Mouse (Mus musculus) kidney, embryonic 15.5 days (tissue): ENCODE measurements around the gene Dok7. TPM values are rescaled to one million over a fixed set of nuclear protein-coding genes. Genes with fewer than 3 reads are reported as not detected.
A peak's percentile ranks its signal among the peaks of the same experiment; 100 is the strongest.

Experiments used
- ATAC-seq: fragments of 200-750 bp; cut with Nextera tagmentation; replicated peaks from 2 replicates; pipeline ENCODE4 v1.8.0; 2017; ENCODE audit warnings: moderate TSS enrichment; ENCODE audit not compliant: low FRiP score
- H3K27ac ChIP-seq: fragments of 300-500 bp; sonication (generic); 2 replicates; pipeline ENCODE4 v1.5.1; 2015; ENCODE audit warnings: mild to moderate bottlenecking, inconsistent platforms
- H3K27me3 ChIP-seq: fragments of 300-500 bp; sonication (generic); 2 replicates; pipeline ENCODE4 v1.6.1; 2015; ENCODE audit warnings: inconsistent platforms
- H3K36me3 ChIP-seq: fragments of 300-500 bp; sonication (generic); 2 replicates; pipeline ENCODE4 v1.6.1; 2015; ENCODE audit warnings: inconsistent platforms
- H3K4me1 ChIP-seq: fragments of 300-500 bp; sonication (generic); 2 replicates; pipeline ENCODE4 v1.6.1; 2015; ENCODE audit warnings: inconsistent platforms
- H3K4me2 ChIP-seq: fragments of 300-500 bp; sonication (generic); 2 replicates; pipeline ENCODE4 v1.6.1; 2015; ENCODE audit warnings: moderate library complexity, mild to moderate bottlenecking, inconsistent platforms
- H3K4me3 ChIP-seq: fragments of 300-500 bp; sonication (generic); replicated peaks from 2 replicates; pipeline ENCODE4 v1.5.1; 2015; ENCODE audit warnings: mild to moderate bottlenecking, inconsistent platforms
- H3K9ac ChIP-seq: fragments of 300-500 bp; sonication (generic); 2 replicates; pipeline ENCODE4 v1.6.1; 2015; ENCODE audit warnings: mild to moderate bottlenecking, inconsistent platforms
- H3K9me3 ChIP-seq: fragments of 300-500 bp; sonication (generic); replicated peaks from 2 replicates; pipeline ENCODE4 v1.6.1; 2016; ENCODE audit warnings: inconsistent platforms
- WGBS: fragments of 180-500 bp; shearing (Covaris S2); methylation state at CpG from one replicate; pipeline ENCODE4 v1.1.7; 2015; ENCODE audit warnings: mixed read lengths; 5-methylcytosine and 5-hydroxymethylcytosine counted together
- polyA plus RNA-seq: library from polyadenylated mRNA; unstranded; fragments of >200 nt; fragmentation: Nextera tagmentation; extraction: Ambion mirVana; gene quantifications from 2 replicates; pipeline ENCODE4 v1.2.1, GENCODE M21; 2015

Dok7 gene
- polyA plus RNA-seq: 1.1 TPM in 2 replicates

DNA sequence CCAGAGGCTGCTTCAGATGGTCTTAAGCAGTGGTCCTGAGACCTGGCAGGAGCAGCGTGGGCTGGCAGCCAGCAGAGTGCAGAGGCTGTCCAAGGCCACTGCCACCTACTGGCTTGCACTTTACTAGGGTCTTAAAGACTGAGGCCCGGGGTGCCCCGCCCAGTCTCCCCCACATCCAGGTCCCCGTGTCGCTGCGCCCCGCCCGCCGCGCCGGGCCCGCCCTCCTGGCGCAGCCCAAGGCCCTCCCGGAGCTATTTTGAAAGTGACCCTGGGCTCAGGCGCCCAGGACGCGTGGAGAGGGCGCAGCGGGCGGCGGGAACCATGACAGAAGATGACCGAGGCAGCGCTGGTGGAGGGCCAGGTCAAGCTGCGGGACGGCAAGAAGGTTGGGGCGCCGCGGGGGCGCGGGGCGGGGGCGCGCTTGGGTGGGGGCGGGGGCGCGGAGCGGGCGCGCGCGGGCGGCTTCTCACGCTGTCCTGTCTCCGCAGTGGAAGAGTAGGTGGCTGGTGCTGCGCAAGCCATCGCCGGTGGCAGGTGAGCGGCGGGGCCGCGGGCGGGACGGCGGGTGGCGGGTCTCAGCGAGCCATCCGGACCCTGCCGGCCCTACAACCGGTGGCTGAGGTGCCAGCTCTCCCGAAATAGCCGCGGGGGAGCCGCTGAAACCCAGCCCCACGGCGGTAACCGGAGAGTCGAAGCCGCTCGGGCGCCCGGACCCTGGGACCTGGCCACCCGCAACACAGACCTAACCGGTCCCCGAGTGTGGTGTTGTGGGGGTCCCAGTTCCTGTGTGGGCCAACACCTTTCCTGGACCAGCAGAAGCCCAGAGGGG, at the start of gene Dok7:
Gene Dok7 (plus strand): TSS at position 163 of the 829 bp plus-strand sequence.
- peak; percentile 86 for ATAC-seq
- H3K9me3 ChIP-seq: no peaks in the 10 kb centered on the region
- H3K4me2 ChIP-seq: peak within 1 kb of the TSS; percentile 98
- WGBS: under 1% methylated on average over 64 of the region's 74 CpGs
- peaks cover 45% of the 10 kb centered on the region for H3K27me3 ChIP-seq
- peaks cover 13% of the 10 kb centered on the region for H3K4me1 ChIP-seq
- H3K4me3 ChIP-seq: peak within 1 kb of the TSS; percentile 61
- H3K27ac ChIP-seq: no peak within 1 kb of the TSS
- H3K36me3 ChIP-seq: no peaks in the 10 kb centered on the region
- H3K9ac ChIP-seq: peak within 1 kb of the TSS; percentile 46

DNA sequence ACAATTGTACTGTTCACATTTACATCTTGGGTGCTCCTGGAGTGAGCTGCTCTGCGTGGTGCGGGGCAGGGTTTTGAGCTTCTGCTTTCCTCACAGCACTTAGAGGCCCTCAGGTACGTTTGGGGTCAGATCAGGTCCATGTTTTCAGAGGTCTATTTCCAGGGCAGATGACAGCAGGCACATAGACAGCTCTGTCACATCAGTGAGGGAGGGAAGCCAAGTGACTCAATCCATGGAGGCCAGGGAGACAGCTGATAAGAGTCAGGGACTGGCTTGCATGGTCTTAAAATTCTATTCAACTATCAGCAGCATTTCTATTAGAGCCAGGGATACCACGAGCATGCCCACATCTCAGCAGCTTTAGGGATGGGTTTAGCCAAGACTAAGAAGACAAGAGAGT, 47.4 kb upstream of the Dok7 start:
- H3K27ac ChIP-seq: no peak overlapping the region
- no peak overlapping the region for H3K4me3 ChIP-seq
- no peak overlapping the region for H3K9ac ChIP-seq
- no peaks in the 10 kb centered on the region for H3K9me3 ChIP-seq
- no peak for ATAC-seq
- WGBS: 89% methylated on average over 4 of the region's 4 CpGs
- H3K27me3 ChIP-seq: no peaks in the 10 kb centered on the region
- peaks cover 15% of the 10 kb centered on the region for H3K36me3 ChIP-seq
- H3K4me2 ChIP-seq: no peak overlapping the region
- H3K4me1 ChIP-seq: peaks cover 9% of the 10 kb centered on the region

- H3K36me3 ChIP-seq: peaks cover 17% of the 10 kb centered on the region
- H3K9ac ChIP-seq: no peak overlapping the region
- 0 out of 2 replicates have a peak, but pooled peaks cover 3% of the 10 kb centered on the region for H3K4me1 ChIP-seq
- ATAC-seq: no peak
- WGBS: 73% methylated on average over 5 of the region's 5 CpGs
- no peaks in the 10 kb centered on the region for H3K9me3 ChIP-seq
- no peaks in the 10 kb centered on the region for H3K27me3 ChIP-seq
- H3K4me3 ChIP-seq: no peak overlapping the region
- H3K27ac ChIP-seq: no peak overlapping the region
- H3K4me2 ChIP-seq: no peak overlapping the region
Measured at GRCm38 (mm10) chr5:35010656-35011055, 45.9 kb upstream of the Dok7 start.

DNA sequence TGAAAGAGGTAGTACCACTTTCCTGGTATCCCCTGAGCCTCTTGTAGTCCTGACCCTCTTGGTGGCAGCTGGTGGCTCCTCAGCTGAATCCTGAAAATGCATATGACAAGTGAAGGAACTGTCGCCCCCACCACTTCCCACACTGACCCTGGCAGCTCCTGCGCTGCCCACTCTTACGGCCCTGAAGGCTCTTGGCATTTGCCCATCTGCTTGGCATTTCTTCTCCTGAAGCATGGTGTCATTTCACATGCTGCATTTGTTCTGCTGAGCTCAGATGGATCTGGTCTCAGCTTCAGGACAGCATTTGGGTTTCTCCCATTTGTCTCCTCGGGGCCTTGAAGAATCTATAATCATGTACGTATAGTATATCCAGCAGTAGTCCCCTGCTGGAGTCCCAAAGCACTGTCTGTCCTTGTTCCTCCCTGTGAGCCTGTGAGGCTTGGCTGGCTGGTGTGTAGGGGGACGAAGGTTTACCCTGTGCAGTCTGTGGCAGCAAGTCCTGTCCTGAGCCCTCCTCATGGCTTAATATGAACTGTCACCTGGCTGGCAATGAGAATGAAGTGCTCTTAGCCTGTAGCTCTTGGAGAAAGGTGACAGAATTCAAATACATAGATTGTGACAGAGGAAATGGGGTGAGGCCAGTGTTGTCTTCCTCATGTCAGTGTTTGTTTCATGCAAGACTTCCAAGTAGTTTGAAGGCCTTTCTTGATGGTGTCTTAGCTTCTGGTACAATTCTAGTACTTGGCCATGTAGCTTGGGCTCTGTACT, 45.2 kb upstream of the Dok7 start:
- H3K36me3 ChIP-seq: peaks cover 18% of the 10 kb centered on the region
- H3K9me3 ChIP-seq: no peaks in the 10 kb centered on the region
- H3K9ac ChIP-seq: no peak overlapping the region
- H3K27me3 ChIP-seq: no peaks in the 10 kb centered on the region
- no peak overlapping the region for H3K27ac ChIP-seq
- H3K4me2 ChIP-seq: no peak overlapping the region
- ATAC-seq: no peak
- 96% methylated on average over 6 of the region's 6 CpGs for WGBS
- H3K4me3 ChIP-seq: no peak overlapping the region
- H3K4me1 ChIP-seq: 0 out of 2 replicates have a peak, but pooled peaks cover 3% of the 10 kb centered on the region

DNA sequence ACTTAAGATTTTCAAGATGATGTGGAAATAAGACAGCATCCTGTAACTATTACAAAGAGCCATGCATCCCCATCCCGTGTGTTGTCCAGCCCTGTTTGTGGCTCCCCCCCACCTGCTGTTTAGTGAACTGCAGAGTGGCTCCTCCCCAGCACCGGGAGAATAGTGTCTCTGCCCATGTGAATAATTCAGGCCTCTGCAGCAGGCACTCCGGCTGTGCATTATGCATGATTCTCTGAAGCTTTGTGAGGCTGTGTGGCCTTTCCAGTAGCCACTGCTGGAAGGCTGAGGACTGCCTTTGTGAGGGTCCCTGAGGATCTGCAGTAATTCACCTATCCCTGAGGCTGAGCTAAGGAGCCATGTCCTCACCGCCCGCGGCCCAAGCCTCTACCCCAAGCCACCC, 42.5 kb upstream of the Dok7 start:
- ATAC-seq: no peak
- no peaks in the 10 kb centered on the region for H3K27me3 ChIP-seq
- WGBS: 76% methylated on average over 6 of the region's 6 CpGs

GRCm38 (mm10) chr5:35019673-35020300, 36.8 kb upstream of the Dok7 start:
- H3K9me3 ChIP-seq: no peaks in the 10 kb centered on the region
- no peak overlapping the region for H3K9ac ChIP-seq
- H3K4me3 ChIP-seq: no peak overlapping the region
- no peak overlapping the region for H3K27ac ChIP-seq
- no peak for ATAC-seq
- H3K27me3 ChIP-seq: no peaks in the 10 kb centered on the region
- 81% methylated on average over 9 of the region's 9 CpGs for WGBS
- H3K4me2 ChIP-seq: no peak overlapping the region
- H3K36me3 ChIP-seq: peaks cover 50% of the 10 kb centered on the region
- no peaks in the 10 kb centered on the region for H3K4me1 ChIP-seq

More for the DNA sequence above, 42.5 kb upstream of the Dok7 start:
- Histone ChIP-seq H3K4me1 (0 out of 2 replicates have a peak, but pooled peaks cover 3% of the 10 kb centered on the region), H3K27ac (no peak overlapping the region), H3K9me3 (no peaks in the 10 kb centered on the region), H3K4me2 (no peak overlapping the region), H3K36me3 (peaks cover 10% of the 10 kb centered on the region), H3K9ac (no peak overlapping the region), H3K4me3 (no peak overlapping the region)

DNA sequence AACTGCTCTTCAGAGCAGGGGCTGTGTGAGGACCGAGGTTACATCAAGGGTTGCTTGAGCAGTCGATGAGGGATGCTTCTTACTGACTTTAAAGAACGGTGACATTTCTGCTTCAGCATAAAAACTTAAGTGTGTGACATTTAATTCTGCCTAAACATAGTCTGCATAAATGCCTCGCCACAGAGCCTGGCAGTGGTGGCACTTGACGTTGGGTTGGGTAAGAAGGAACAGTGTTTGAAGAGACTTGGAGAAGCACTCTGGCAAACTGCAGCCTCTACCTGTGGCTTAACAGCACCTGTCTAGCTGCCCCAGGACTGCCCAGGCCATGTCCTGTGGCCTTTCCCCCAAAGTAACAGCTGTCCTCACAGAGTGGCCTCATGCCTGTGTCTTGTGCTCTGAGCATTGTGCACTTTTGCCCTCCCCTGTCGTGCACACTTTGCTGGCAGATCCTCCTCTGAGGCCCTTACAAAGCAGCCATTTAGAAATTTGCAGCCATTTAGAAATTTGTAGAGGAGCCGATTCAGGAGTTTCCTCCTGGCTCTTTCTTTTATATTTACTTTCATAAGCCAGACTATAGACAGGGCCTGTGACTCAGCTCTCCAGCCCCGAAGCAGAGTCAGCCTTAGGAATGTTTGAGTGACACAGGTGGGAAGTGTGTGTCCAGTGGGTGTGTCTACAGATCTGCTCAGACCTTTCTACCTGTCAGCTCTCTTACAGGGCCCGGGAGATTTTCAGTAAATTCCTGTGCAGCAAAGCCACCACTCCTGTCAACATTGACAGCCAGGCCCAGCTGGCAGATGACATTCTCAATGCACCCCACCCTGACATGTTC, 35.9 kb upstream of the Dok7 start:
- 88% methylated on average over 9 of the region's 9 CpGs for WGBS
- Histone ChIP-seq H3K9me3 (no peaks in the 10 kb centered on the region), H3K9ac (no peak overlapping the region), H3K27me3 (no peaks in the 10 kb centered on the region), H3K36me3 (peaks cover 56% of the 10 kb centered on the region), H3K4me2 (no peak overlapping the region), H3K4me3 (no peak overlapping the region), H3K27ac (no peak overlapping the region), H3K4me1 (no peaks in the 10 kb centered on the region)
- ATAC-seq: no peak

DNA sequence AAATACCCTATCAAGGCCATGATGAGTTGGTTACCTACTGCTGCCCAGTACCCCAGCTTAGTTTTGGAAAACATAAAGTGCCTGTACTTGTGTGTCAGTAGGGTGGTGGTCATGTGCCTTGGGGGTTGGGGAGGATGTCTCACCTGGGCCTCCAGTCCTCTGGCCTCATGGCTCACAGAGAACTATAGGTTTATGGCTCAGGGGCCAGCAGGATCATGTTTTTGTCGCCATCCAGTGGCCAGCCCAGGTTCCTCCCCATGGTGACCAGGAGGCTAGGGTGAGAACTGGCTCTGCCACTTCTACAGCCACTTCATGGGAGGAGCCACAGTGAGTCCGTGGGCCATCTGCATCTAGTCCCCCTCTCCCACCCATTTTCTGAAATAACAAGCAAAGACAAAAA, 31.6 kb upstream of the Dok7 start:
- Histone ChIP-seq H3K9me3 (no peaks in the 10 kb centered on the region), H3K9ac (no peak overlapping the region), H3K36me3 (peaks cover 93% of the 10 kb centered on the region), H3K4me1 (no peaks in the 10 kb centered on the region), H3K4me2 (no peak overlapping the region), H3K27ac (no peak overlapping the region), H3K27me3 (no peaks in the 10 kb centered on the region), H3K4me3 (no peak overlapping the region)
- WGBS: 17% methylated on average over 2 of the region's 2 CpGs
- ATAC-seq: peak; percentile 66; the same call in 1 of the 2 replicates

- Histone ChIP-seq H3K4me3 (no peak overlapping the region), H3K36me3 (peaks cover 87% of the 10 kb centered on the region), H3K4me2 (no peak overlapping the region), H3K4me1 (no peaks in the 10 kb centered on the region), H3K27ac (no peak overlapping the region), H3K27me3 (no peaks in the 10 kb centered on the region), H3K9me3 (no peaks in the 10 kb centered on the region), H3K9ac (no peak overlapping the region)
- no peak for ATAC-seq
- WGBS: 100% methylated on average over 1 of the region's 1 CpGs
Measured at GRCm38 (mm10) chr5:35029303-35029702, 27.3 kb upstream of the Dok7 start.

- WGBS: 87% methylated on average over 5 of the region's 5 CpGs
- peaks cover 83% of the 10 kb centered on the region for H3K36me3 ChIP-seq
Measured at GRCm38 (mm10) chr5:35029755-35030154, 26.8 kb upstream of the Dok7 start.

GRCm38 (mm10) chr5:35033068-35033467, 23.5 kb upstream of the Dok7 start:
- H3K27me3 ChIP-seq: no peaks in the 10 kb centered on the region
- no peak for ATAC-seq
- H3K27ac ChIP-seq: no peak overlapping the region
- no peak overlapping the region for H3K4me2 ChIP-seq
- no peaks in the 10 kb centered on the region; the same call in 1 of the 2 replicates for H3K4me1 ChIP-seq
- H3K36me3 ChIP-seq: peaks cover 51% of the 10 kb centered on the region
- no peak overlapping the region for H3K4me3 ChIP-seq
- H3K9ac ChIP-seq: no peak overlapping the region
- WGBS: 86% methylated on average over 5 of the region's 5 CpGs
- no peaks in the 10 kb centered on the region for H3K9me3 ChIP-seq

More at GRCm38 (mm10) chr5:35029755-35030154, 26.8 kb upstream of the Dok7 start:
- H3K4me1 ChIP-seq: no peaks in the 10 kb centered on the region
- H3K9me3 ChIP-seq: no peaks in the 10 kb centered on the region
- H3K4me3 ChIP-seq: no peak overlapping the region
- no peak overlapping the region for H3K27ac ChIP-seq
- H3K4me2 ChIP-seq: no peak overlapping the region
- H3K27me3 ChIP-seq: no peaks in the 10 kb centered on the region
- ATAC-seq: no peak
- H3K9ac ChIP-seq: no peak overlapping the region
